Mouse (Mus musculus): ENCODE measurements around the gene Vat1.

DNA sequence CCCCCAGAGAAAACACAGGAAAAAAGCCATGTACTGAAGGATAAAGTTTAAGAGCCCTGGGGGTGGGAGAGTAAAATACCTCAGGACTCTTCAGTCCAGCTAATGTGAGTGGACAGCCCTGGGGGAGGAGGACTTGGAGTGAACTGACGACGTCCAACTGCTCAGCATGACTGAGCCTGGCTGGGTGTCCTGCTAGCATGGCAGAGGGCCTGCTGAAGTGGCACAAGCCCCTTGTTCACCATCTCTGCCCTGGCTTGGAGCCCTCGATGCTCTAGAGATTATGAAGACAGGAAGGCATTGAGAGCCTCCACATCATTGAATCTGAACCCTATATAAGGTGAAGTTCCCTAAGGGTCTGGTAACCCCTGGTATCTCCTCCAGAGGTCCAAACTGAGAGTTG, 5.9 kb upstream of the Vat1 start:
- TF ChIP-seq CTCF (conservative IDR thresholded peaks at IDR 0.05; ENCODE audit: insufficient read depth, insufficient read length, low read depth, low read length) (no peak), POLR2A (IDR thresholded peaks at IDR 0.05; ENCODE audit: low read depth, low read length) (no peak)
